Mouse (Mus musculus) neural tube, embryonic 11.5 days (tissue): ENCODE results near the gene Fam149b. TPM values are rescaled to one million over a fixed set of nuclear protein-coding genes. Genes with fewer than 3 reads are reported as not detected.
A peak's percentile ranks its signal among the peaks of the same experiment; 100 is the strongest.

Experiments used
- ATAC-seq: fragments of 200-750 bp; cut with Nextera tagmentation; 2 replicates; pipeline ENCODE4 v1.8.0; 2017; ENCODE audit warnings: moderate number of reproducible peaks, mild to moderate bottlenecking, moderate TSS enrichment, moderate library complexity; ENCODE audit not compliant: insufficient read depth, low FRiP score, low TSS enrichment
- DNase-seq: peaks from one replicate; pipeline ENCODE4 v3.0.0-alpha.2; 2015; ENCODE audit warnings: low spot score
- H3K27ac ChIP-seq: fragments of 300-500 bp; sonication (generic); 2 replicates; pipeline ENCODE4 v1.5.1; 2014; ENCODE audit warnings: low read depth, mild to moderate bottlenecking, low read length
- H3K27me3 ChIP-seq: fragments of 300-500 bp; sonication (generic); 2 replicates; pipeline ENCODE4 v1.6.1; 2014; ENCODE audit warnings: mild to moderate bottlenecking, low read length, mixed read lengths; ENCODE audit not compliant: control insufficient read depth, insufficient read depth
- H3K36me3 ChIP-seq: fragments of 300-500 bp; sonication (generic); 2 replicates; pipeline ENCODE4 v1.6.1; 2014; ENCODE audit warnings: mild to moderate bottlenecking, low read length, moderate library complexity, mixed read lengths; ENCODE audit not compliant: control insufficient read depth, insufficient read depth
- H3K4me1 ChIP-seq: fragments of 300-500 bp; sonication (generic); 2 replicates; pipeline ENCODE4 v1.6.1; 2014; ENCODE audit warnings: low read length, mixed read lengths; ENCODE audit not compliant: control insufficient read depth, insufficient read depth
- H3K4me2 ChIP-seq: fragments of 300-500 bp; sonication (generic); 2 replicates; pipeline ENCODE4 v1.6.1; 2014; ENCODE audit warnings: low read depth, mild to moderate bottlenecking, moderate library complexity
- H3K4me3 ChIP-seq: fragments of 300-500 bp; sonication (generic); 2 replicates; pipeline ENCODE4 v1.5.1; 2014; ENCODE audit warnings: low read depth, low read length
- H3K9ac ChIP-seq: fragments of 300-500 bp; sonication (generic); 2 replicates; pipeline ENCODE4 v1.6.1; 2014; ENCODE audit warnings: mild to moderate bottlenecking, low read length
- H3K9me3 ChIP-seq: fragments of 300-500 bp; sonication (generic); 2 replicates; pipeline ENCODE4 v1.6.1; 2016; ENCODE audit warnings: low read length; ENCODE audit not compliant: control insufficient read depth
- WGBS: fragments of 180-500 bp; shearing (Covaris S2); extraction: QIAGEN DNeasy Blood & Tissue Kit; methylation state at CpG from one replicate; pipeline ENCODE4 v1.1.7; 2014; 5-methylcytosine and 5-hydroxymethylcytosine counted together
- polyA plus RNA-seq: library from polyadenylated mRNA; unstranded; fragments of >200 nt; fragmentation: Nextera tagmentation; extraction: Ambion mirVana; gene quantifications from 2 replicates; pipeline ENCODE4 v1.2.1, GENCODE M21; 2014

The Fam149b gene
- polyA plus RNA-seq, 1 experiment from 2014 or later: 53.1 TPM

DNA sequence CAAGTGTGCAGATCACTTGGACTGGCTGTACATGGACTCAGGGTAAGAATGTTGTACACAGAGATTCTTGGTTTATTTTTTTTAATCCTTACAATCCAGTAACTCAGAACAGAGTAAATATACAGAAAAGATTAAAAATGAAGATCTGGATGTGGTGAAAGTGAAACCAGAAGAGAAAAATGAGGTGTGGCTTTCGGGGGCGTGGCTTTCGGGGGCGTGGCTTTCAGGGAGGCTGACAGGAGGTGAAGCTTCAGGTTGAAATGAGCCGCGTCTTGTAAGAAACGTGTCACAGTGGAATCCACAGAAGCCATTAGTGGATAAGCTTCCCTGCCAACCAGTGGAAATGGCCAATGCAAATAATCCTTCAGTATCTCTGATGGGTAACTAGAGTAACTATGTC is 7.1 kb upstream of the Fam149b start:
- no peak overlapping the region for H3K9ac ChIP-seq
- H3K36me3 ChIP-seq: peaks cover 14% of the 10 kb centered on the region
- no peaks in the 10 kb centered on the region; the same call in 1 of the 2 replicates for H3K9me3 ChIP-seq
- ATAC-seq (no peak), DNase-seq (no peak)
- no peak overlapping the region for H3K4me3 ChIP-seq
- WGBS: 85% methylated on average over 7 of the region's 7 CpGs
- no peaks in the 10 kb centered on the region for H3K27me3 ChIP-seq
- H3K4me2 ChIP-seq: no peak overlapping the region
- no peaks in the 10 kb centered on the region for H3K4me1 ChIP-seq
- no peak overlapping the region for H3K27ac ChIP-seq

DNA sequence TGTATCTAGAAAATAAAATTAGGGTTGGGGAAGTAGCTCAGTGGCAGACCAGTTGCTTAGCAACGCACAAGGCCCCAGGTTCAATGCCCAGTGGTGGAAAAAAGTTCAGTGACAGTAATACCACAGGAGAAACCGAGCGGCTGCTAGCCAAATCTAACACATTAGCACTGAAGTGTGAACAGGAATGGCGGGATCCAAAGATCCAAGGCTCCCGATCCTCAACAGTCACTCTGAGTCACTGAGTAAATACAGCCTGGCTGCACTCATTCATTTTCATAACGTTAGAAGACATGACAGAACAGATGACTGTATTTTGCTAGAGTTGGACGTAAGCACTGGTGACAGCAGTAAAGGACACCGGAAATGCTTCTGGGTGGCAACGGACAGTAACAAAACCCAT is 2.1 kb upstream of the Fam149b start:
- DNase-seq (no peak), ATAC-seq (no peak)
- Histone ChIP-seq H3K4me1 (peaks cover 2% of the 10 kb centered on the region; the same call in 1 of the 2 replicates), H3K27ac (no peak overlapping the region), H3K4me3 (no peak overlapping the region), H3K9ac (no peak overlapping the region), H3K9me3 (no peaks in the 10 kb centered on the region), H3K36me3 (peaks cover 5% of the 10 kb centered on the region; the same call in 1 of the 2 replicates), H3K4me2 (no peak overlapping the region; the same call in 1 of the 2 replicates), H3K27me3 (no peaks in the 10 kb centered on the region)
- WGBS: 89% methylated on average over 9 of the region's 9 CpGs

DNA sequence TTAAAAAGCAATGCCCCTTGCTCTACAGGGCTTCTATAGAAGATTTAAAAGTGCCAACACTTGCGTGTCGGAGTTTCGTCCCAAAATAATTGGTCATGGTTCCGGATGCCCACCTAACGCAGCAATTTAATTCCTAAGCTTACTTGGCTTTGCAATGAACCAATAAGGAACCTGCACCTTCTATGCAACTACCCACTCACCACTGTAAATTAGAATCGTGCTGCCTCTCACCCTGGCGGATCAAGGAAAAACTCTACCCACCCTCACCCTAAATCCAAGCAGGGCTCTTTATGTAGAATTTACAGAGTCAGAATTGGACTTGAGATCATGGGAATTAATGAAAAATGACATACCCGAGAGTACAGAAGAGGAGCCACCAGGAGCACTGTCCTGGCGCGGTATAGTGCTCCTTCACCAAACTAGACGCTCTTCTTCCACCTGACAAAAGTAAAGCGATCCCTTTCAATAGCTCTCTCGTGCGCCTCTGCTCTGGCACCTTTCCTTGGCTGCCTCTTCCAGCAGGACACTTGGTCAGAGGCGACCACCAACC is 446 bp upstream of the Fam149b start:
- peaks cover 5% of the 10 kb centered on the region; the same call in 1 of the 2 replicates for H3K36me3 ChIP-seq
- H3K27me3 ChIP-seq: no peaks in the 10 kb centered on the region
- peaks cover 2% of the 10 kb centered on the region; the same call in 1 of the 2 replicates for H3K4me1 ChIP-seq
- H3K27ac ChIP-seq: no peak overlapping the region
- H3K9me3 ChIP-seq: no peaks in the 10 kb centered on the region
- peak overlapping the region; percentile 95 for H3K9ac ChIP-seq
- ATAC-seq: peak; percentile 27
- H3K4me3 ChIP-seq: peak overlapping the region; percentile 84
- DNase-seq: no peak
- H3K4me2 ChIP-seq: peak overlapping the region; percentile 76
- WGBS: 6% methylated on average over 15 of the region's 15 CpGs

DNA sequence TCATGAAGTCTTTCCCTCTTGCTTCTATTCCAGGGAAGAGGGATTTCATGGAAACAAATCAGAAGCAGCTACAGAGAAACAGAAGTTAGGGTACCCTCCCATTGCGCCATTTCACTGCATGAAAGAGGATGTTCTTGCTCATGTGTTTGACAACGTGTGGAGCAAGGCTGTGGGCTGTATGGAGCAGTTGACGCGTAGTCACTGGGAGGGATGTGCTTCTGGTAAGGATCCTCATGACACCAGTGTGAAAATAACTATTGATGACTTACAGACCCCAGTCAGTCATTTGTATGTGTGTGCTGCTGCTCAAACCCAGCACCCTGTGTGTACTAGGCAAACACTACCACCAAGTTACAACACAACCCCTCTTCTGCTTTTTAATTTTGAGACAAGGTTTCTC is 15.3 kb downstream of the Fam149b start:
- Histone ChIP-seq H3K27ac (no peak overlapping the region), H3K9ac (no peak overlapping the region), H3K27me3 (no peaks in the 10 kb centered on the region), H3K4me2 (no peak overlapping the region), H3K4me3 (no peak overlapping the region), H3K4me1 (no peaks in the 10 kb centered on the region), H3K36me3 (peaks cover 5% of the 10 kb centered on the region), H3K9me3 (no peaks in the 10 kb centered on the region)
- WGBS: 93% methylated on average over 4 of the region's 4 CpGs
- ATAC-seq (no peak), DNase-seq (no peak)

DNA sequence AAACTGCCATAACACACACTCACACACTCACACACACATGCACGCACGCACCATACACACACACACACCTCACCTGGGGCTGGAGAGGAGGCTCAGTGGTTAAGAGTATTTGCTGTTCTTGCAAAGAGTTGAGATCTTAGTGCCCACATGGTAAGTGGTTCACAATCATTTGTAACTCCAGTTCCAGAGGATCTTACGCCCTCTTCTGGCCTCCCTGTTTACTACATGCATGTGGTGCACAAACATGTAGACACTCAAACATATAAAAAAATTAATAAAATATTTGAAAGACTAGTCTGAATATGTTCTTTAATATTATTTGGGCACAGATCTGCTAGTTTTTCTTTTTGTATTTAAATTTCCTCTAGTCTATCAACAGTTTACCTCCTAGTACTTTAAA is 20.3 kb downstream of the Fam149b start:
- H3K9me3 ChIP-seq: no peaks in the 10 kb centered on the region
- ATAC-seq (no peak), DNase-seq (no peak)
- no peak overlapping the region for H3K4me3 ChIP-seq
- no peak overlapping the region for H3K9ac ChIP-seq
- H3K4me1 ChIP-seq: no peaks in the 10 kb centered on the region
- no peaks in the 10 kb centered on the region for H3K27me3 ChIP-seq
- no peak overlapping the region for H3K4me2 ChIP-seq
- WGBS: 89% methylated on average over 3 of the region's 3 CpGs
- H3K27ac ChIP-seq: no peak overlapping the region
- H3K36me3 ChIP-seq: peaks cover 2% of the 10 kb centered on the region; the same call in 1 of the 2 replicates

DNA sequence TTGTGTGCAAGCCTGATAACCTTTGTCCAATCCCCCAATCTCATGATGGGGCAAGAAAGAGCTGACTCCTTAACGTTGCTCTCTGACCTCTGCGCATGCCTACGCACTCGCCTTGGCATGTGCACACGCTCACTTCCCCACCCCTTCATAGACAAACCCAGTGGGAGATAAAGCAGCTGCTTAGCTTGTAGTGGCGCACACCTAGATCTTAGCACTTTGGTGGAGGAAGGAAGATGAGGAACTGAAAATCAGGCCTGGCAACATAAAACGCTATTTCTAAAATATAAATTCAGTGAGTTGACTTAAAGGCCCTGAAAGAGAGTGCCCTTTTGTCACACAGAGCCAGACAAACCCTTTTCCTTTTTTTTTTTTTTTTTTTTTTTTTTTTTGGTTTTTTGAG is 22.8 kb downstream of the Fam149b start:
- H3K36me3 ChIP-seq: no peaks in the 10 kb centered on the region
- no peaks in the 10 kb centered on the region for H3K27me3 ChIP-seq
- H3K27ac ChIP-seq: no peak overlapping the region
- no peak overlapping the region for H3K4me2 ChIP-seq
- no peak overlapping the region for H3K4me3 ChIP-seq
- ATAC-seq (no peak), DNase-seq (no peak)
- no peak overlapping the region for H3K9ac ChIP-seq
- H3K9me3 ChIP-seq: no peaks in the 10 kb centered on the region
- 84% methylated on average over 7 of the region's 7 CpGs for WGBS
- no peaks in the 10 kb centered on the region for H3K4me1 ChIP-seq

DNA sequence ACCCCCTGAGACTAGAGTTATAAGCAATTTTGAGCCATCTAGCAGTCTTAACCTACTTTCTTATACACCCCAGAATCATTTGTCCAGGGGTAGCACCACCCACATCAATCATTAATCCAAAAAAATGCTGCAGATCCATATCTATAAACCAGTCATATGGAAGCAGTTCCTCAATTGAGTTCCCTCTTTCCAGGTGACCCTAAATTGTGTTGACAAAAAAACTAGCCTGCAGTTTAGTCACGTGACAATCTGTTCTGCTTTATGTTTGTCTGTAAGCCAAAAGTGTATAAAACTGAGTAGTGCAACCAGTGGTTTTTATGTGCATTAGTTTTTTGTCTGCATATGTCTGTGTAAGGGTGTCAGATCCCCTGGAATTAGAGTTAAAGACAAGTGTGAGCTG is 23.9 kb downstream of the Fam149b start:
- H3K27ac ChIP-seq: no peak overlapping the region
- ATAC-seq (no peak), DNase-seq (no peak)
- no peaks in the 10 kb centered on the region for H3K27me3 ChIP-seq
- H3K4me3 ChIP-seq: no peak overlapping the region
- H3K4me2 ChIP-seq: no peak overlapping the region
- H3K4me1 ChIP-seq: no peaks in the 10 kb centered on the region
- H3K9ac ChIP-seq: no peak overlapping the region
- no peaks in the 10 kb centered on the region for H3K9me3 ChIP-seq
- H3K36me3 ChIP-seq: no peaks in the 10 kb centered on the region
- WGBS: 95% methylated on average over 1 of the region's 1 CpGs

DNA sequence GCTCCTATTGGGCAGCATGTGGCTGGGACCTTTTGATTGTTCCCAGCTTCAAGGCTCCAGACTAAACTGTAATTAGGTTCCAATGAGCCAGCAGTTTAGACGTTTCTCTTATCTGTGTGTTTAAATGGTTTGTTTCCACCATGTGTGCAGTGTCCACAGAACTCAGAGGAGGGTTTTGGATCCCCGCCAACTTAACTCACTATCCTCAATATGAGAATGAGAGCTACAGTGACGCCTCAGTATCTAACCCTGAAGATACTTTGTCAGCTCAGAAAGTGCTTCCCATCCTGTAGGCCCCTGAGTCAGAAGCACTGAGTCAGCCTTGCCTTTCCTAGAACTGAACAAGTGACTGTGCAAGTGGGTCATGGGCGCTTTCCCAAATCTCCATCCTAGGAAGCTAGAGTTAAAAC is 29.2 kb downstream of the Fam149b start:
- Histone ChIP-seq H3K4me2 (no peak overlapping the region), H3K4me3 (no peak overlapping the region), H3K27ac (no peak overlapping the region), H3K27me3 (no peaks in the 10 kb centered on the region), H3K4me1 (no peaks in the 10 kb centered on the region), H3K9me3 (no peaks in the 10 kb centered on the region), H3K9ac (no peak overlapping the region), H3K36me3 (no peaks in the 10 kb centered on the region)
- 90% methylated on average over 4 of the region's 4 CpGs for WGBS
- ATAC-seq (no peak), DNase-seq (no peak)

DNA sequence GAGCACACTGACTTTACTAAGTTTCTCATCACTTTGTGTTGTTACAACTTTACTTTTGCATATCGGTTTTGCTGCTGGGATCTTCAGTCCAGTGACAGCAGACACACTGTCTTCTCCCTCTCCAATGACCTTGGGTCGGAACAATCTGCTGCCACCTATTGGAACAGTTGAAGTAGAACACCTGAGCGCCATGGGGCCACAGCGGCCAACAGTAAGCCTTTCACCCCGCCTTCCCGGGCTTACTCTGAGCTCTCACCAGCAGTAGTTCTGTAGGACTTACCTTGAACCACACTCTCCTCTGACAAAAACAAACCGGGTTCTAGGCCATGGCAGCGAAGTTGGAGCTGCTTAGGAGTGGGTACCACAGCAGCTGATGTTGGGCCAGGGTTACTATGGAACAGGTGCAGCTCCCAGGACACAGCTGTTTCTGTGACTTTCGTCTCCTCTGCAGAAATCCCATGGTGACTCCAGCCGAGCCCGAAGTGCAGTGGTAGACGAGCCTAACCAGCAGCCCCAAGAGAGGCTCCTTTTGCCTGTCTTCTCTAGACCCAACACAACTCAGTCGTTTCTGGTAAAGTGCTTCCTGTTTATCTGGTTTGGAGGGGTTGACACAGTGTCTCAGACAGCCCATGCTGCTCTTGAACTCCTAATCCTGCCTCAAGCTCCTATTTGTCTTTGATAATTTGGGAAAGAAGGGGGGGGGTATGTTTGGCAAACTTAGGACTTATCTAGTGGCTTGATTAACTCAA is 30.5 kb downstream of the Fam149b start:
- H3K9ac ChIP-seq: no peak overlapping the region
- ATAC-seq: no peak

More for the DNA sequence above, 30.5 kb downstream of the Fam149b start:
- H3K27me3 ChIP-seq: no peaks in the 10 kb centered on the region
- peak; percentile 42 for DNase-seq
- no peak overlapping the region for H3K4me3 ChIP-seq
- H3K4me2 ChIP-seq: no peak overlapping the region
- no peaks in the 10 kb centered on the region for H3K9me3 ChIP-seq
- H3K4me1 ChIP-seq: no peaks in the 10 kb centered on the region
- no peak overlapping the region for H3K27ac ChIP-seq
- no peaks in the 10 kb centered on the region for H3K36me3 ChIP-seq
- WGBS: 39% methylated on average over 13 of the region's 13 CpGs
